Mouse (Mus musculus) erythroblast, embryonic 14.5 days (primary cell): ENCODE data around the gene Actr3b.

ENCODE experiments used
- GATA1 ChIP-seq: IDR thresholded peaks from 2 replicates; pipeline ENCODE4 v1.6.1; 2012; ENCODE audit warnings: low read length, inconsistent platforms, mixed read lengths
- TAL1 ChIP-seq: IDR thresholded peaks from 3 replicates; pipeline ENCODE4 v1.6.1; 2012; ENCODE audit warnings: low read length, inconsistent platforms, mixed read lengths

DNA sequence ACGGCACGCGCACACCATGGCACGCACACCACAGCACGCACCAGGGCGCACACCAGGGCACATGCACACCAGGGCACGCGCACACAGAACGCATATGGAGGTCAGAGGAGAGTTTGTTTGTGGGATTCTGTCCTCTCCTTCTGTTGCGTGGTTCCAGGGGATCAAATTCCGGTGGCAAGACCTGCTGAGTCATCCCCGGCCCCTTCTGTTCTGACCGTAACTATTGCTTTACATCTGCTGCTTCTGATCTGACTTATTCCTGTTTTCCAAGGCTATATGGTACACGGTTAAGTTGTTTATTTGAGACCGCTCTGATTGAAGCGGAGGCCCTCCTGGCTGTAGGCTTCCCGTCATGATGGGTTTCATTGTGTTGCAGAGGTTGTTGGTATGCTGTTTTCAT is 9.2 kb downstream of the Actr3b start:
- TF ChIP-seq GATA1, result no peak
- no peak for TF ChIP-seq TAL1
